Mouse (Mus musculus) liver, adult 2 months (tissue): ENCODE measurements around the gene Ubtf.

Experiments
- CTCF ChIP-seq: fragments of 200-500 bp; IDR thresholded peaks from 2 replicates; pipeline ENCODE4 v1.5.1; 2011; ENCODE audit warnings: low read depth, low read length, control low read depth
- POLR2A ChIP-seq: fragments of 200-500 bp; IDR thresholded peaks from 2 replicates; pipeline ENCODE4 v1.6.1; 2011; ENCODE audit warnings: low read length, control low read depth; ENCODE audit not compliant: insufficient read depth; ENCODE audit errors: extremely low read depth

DNA sequence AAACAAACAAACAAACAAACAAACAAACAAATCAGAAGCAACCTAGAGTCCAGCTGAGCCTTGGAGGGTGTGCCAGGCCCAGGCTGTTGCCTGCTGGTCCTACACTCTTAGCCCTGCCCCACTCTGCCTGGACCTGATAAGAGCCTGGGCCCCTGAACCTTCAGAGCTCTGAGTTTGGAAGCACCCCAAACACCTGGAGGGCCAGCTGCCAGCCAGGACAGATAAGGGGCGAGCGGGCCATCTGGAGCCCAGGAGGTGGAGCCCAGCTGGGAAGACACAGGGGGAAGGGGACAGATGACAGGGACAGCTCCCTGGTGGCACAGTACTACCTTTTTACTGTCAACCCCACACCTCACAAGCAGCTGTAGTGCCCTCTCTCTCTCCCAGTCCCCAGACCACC lies 44.1 kb upstream of the Ubtf start:
- TF ChIP-seq CTCF (no peak), POLR2A (no peak)
